Mouse (Mus musculus): ENCODE measurements around the gene Chchd10.
A peak's percentile ranks its signal among the peaks of the same experiment; 100 is the strongest.
"Not testable (repeated sequence)": the region's sequence is repeated elsewhere in the genome, so short reads cannot be mapped to it uniquely, and the experiment has no call there.

Chchd10 gene

DNA sequence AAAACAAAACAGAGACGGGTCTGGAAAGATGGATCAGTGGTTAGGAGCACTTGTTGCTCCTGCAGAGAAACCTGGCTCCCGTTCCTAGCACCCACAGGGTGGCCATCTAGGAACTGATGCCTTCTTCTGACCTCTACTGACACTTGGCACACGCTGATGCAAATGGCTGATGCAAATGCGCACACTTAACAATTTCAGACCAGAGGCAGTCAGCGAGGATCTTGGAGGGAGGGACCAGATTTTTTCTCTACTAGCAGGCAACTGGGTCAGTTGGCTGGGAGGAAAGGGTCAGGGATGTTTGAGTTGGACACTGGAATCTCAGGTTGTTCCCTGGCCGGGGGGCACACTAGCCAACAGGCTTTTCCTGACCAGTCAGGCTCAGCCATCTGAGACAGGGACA, at the start of gene Chchd10:
Chchd10 (plus strand) TSS at position 240 of the 400 bp plus-strand sequence.
- no peak for DNase-seq

DNA sequence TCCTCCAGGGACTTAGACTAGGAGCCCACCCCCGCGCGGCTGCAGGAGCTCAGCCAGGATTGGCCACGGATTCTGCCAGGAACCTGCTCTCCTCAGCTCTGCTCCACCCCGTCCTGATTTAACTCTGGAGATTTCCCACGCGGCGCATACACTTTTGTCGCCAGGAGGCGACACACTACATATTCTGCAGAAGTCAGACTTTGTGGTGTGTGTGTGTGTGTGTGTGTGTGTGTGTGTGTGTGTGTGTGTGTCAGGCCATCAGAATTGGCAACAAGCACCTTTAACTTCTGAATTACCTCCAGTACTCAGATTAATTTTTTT, 49.7 kb upstream of the Chchd10 start:
- peak; percentile 62 to 69 for DNase-seq

DNA sequence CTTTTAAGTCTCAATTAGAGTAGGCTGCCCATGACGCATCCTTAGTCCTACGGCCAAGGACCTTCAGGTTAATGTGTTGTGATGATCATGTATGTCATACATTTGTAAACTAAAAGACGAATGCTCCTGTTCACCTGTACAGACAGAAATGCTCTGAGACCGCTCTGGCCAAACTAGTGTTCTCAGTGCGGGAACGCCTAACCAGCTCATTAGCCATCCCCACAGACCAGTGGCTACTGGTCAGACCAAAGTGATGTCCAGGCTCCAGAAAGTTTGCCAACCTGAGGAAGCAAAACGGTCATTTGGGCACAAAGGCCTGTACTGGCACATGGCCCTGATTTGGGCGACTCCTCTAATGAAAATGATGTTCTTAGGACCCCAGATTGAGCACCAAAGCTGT, 48.2 kb upstream of the Chchd10 start:
- DNase-seq: no peak

DNA sequence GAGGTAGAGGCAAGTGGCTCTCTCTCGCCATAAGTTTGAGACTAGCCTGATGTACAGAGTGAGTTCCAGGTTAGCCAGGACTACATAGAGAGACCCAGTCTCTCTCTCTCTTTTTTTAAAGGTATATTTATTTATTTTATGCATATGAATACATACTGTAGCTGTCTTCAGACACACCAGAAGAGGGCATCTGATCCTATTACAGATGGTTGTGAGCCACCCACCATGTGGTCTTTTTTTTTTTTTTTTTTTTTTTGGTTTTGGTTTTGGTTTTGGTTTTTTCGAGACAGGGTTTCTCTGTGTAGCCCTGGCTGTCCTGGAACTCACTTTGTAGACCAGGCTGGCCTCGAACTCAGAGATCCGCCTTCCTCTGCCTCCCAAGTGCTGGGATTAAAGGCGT, 45.4 kb upstream of the Chchd10 start:
- DNase-seq: not testable (repeated sequence)

DNA sequence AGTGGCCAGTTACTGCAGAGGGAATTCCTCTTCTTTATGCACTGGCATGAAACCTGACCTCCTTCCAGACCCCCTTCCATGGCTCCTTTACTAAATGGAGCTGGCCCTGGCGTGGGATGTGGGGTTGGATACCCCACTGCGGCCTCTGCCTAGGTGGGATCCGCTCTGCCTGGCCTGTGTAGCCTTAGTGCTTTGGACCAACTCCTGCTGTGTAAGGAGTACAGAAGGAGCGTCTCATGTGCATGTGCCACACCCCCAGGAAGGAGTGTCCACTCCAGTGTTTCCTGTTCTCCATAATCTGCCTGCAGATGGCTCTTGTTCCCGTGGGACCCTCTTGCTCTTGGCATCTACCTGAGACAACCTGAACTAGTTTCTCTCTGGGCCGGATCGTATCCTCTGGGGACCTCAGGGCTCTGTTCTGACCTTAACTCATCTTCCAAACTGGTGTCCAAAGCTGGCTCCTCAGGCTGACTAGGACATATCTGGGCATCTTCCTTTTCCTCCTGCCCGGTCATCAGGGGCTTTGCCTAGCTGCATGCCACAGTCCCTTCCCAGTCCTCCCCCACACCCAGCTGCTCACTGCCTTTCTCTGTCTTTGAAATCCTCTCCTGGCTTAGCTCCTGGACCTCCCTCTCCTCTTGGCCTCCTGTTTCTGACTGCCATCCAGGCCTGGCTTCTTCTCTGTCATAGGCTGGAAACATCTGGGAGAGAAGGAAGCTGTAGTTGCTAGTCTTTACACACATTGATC, 43.4 kb upstream of the Chchd10 start:
- DNase-seq: no peak

DNA sequence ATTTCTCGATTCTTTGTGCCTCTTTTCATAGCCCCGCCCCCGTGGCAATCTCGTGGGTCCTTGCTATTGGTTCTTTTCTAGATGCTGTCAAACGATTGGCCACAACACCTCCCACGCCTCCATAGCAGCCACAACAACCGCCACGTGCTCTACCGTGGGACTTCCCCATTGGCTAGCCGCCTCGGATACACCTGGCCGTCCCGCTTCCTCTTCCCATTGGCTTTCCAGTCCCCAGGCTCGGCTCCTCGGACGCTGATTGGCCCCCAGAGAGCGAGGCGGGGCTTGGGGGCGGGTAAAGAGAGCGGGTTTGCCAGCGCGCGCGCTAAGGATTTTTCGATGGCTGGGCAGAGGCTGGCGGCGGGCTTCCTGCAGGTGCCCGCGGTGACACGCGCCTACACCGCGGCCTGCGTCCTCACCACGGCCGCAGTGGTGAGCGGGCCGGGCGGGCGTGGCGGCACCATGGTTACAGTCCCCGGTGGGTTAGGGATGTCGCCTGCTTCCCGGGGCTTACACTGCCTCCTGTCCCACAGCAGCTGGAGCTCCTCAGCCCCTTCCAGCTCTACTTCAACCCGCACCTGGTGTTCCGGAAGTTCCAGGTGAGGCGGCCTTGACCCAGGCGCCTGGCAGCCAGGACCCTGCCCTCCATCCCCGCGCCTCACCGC, 39.7 kb upstream of the Chchd10 start, which contains the start of gene Derl3:
Derl3 (plus strand) TSS at position 325 of the 662 bp plus-strand sequence.
- peak; percentile 94 to 95 for DNase-seq

DNA sequence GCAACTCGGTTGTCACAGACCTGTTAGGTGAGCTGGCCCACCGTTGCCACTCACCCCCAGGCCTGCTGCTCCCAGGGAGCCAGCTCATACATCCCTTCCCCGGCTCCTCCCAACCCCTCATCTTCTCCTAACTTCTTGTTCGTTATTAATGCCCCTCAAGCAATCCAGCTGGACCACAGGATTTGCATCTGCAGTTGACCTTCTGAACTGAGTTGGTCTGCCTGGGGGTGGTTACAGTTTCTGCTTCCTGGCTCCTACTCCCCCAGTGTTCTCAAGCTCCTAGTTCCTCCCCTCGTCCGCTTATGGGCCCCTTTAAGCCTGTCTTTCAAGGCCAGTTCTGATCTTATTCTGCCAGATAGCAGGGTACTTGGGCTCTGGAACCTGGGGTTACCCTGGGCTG, 38.3 kb upstream of the Chchd10 start:
- no peak for DNase-seq

DNA sequence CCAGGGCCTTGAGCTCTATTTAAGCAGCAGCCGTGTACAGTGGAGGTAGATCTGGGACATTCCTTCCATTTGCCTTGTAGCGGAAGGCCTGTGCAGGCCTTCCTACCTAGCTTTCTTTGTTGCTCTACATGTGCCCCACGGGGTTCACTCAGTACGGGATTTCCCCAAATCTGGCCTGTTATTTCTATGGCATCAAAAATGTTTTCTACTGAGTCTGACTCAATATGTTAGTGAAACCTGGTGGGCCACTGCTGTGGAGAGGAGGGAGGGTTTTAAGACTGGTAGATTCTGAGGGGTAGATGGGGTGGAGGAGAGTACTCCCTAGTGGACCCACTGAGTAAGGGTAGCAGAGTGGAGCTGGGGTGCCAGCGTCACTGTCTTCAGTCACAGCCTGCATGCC, 37.2 kb upstream of the Chchd10 start:
- DNase-seq: no peak

DNA sequence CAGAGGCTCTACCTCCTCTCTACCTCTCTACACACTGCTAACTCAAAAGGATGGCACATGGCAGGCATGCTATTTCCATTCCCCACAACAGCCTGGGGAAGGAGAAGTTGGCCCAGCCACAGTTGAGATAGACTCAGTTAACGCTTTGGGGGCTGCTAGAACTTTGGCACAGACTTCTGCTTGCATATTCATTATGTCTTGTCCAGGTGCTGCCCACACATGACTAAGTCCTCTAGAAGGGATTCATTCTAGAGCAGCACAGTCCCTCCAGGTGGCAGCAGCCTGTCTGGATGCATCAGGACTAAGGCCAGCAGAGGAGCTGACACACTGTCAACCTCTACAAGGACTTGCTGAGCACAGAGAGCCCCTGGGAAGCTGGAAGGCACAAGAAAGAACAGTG, 36.7 kb upstream of the Chchd10 start:
- no peak for DNase-seq

DNA sequence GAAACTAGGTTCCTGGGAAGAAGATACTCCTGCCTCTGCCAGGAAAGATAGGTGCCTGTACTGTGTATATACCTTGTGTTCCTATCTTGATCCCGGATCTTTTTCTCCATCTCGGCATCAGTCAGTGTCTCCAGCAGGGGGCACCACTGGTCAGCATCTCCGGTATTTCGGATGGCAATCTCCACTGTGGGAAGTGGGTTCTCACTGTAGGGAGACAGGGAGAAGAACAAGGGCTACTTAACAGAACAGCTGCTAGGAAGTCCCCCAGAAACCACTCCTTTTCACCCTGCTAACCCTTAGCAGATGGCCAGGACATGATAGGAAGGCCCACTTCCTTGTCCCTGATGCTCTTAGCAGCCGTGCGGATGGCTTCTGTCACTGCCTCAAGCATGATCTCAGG, 35.6 kb upstream of the Chchd10 start:
- peak; percentile 30 to 66 for DNase-seq

DNA sequence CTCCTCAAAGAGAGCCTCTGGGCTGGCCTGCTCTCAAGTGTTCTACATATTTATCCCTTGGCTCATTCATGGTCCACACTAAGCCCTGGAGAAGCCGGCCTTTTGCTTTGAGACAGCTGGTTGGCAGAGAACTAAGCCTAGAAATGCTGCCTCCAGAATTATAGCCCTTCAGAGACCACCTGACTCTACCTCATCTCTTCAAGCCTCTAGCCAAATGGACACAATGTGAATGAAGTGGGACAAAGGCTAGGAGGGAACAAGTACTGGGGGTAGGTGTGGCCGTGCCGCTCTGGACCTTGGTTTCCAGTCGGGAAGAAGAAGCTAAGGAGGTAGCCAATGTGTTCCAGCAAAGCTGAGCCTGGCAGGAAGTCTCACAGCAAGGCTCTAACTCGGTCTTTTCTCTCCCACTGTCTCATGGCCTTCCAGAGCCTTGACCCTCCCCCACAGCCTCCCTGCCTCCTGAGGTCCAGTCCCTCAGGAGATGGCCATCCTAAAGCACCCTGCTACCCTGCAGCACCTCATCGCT, 34.8 kb upstream of the Chchd10 start:
- no peak for DNase-seq

DNA sequence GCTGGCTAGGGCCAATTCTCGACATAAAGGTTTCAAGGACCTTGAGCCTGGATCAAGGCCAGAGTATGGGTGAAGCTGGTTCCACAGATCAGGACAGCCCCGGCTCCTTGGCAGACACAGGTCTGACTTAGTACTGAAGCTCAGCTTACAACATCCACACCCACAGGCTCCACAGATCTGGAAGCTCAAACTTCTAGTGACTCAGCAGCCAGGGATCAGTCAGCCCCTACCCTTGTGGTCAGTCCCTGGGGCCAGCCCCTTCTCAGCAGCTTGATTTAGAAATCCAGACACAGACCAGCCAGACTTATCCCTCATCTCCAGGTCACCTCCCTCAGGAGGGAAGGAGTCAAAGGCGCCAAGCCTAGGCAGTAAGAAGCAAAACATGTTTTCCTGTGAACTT, 34.1 kb upstream of the Chchd10 start:
- no peak for DNase-seq

DNA sequence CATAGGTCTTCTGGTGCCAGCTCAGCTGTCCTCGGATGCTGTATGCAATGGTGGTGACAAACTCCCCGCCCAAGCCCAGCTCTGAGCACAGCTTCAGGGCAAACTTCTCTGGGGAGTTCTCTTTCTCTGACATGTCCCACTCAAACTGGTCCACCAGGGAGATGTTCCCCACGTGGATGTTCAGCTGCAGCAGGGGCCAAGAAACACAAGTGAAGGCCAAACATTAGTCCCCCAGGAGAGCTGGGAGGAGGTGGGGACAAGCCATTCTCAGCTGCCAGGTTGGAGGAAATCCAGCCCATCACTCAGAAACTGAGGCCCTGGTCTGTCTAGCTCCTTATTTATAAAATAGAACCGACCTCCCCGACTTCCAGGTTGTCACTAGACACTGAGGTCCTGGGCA, 28.5 kb upstream of the Chchd10 start:
- DNase-seq: no peak

DNA sequence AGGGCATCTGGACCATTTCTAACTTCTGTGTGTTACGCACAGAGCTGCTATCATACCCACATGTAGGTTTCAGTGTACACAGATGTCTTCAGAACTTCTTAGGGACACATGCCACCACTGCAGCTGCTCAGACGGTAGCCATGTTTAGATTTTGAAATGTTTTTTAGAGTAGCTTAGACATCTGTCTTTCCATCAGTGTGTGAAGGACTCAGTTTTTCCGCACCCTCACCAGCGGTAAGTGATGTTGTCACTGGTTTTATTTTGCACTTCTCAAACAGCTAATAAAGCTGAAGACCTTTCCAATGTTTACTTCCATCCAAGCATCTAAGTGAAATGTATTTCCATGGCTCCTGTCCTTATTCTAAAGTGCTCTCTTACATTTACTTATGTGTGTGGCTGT, 26.0 kb upstream of the Chchd10 start:
- no peak for DNase-seq

DNA sequence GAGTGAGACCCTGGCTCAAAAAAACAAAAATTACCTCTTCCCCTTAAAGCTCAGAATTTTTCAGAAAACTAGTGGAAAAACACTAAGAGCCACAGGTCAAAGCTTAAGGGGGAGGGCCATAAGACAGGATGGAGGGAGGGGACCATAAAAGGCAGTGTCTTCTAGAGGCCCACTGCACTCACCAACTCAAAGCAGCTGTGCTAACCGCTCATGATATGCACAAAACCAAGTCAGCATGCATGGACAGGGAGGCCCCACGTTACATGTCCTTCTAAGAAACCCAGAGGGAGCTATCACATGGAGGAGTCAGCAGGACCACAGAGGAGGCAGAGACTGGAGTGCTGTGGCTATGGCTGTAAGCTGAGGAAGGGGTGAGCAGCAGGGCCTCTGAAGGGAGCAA, 22.2 kb upstream of the Chchd10 start:
- no peak for DNase-seq

DNA sequence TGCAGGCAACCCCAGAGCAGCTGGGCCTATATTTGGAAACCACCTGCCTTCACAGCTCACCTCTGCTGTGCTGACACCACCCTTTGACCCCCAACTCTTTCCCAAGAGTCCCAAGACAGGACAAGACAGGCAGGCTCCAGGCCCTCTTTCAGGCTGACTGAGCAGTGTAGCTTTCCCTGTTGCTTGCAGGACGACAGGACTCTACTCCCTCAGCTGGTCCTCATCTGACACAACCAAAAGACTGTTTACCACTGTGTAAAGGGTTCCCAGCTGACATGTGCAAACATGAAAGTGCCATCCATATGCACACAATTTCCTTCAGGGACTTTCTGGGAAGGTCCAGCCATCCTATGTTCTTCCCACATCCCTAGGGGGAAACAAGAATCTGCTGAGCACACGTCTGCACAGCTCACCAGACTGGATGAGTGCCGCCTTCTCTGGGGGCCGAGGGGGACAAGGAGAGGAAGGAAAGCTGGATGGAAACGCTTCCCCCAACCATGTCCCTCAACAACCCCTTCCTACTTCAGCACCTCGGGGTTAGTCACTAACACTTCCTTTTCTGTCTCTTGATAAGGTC, 19.8 kb upstream of the Chchd10 start:
- no peak for DNase-seq

DNA sequence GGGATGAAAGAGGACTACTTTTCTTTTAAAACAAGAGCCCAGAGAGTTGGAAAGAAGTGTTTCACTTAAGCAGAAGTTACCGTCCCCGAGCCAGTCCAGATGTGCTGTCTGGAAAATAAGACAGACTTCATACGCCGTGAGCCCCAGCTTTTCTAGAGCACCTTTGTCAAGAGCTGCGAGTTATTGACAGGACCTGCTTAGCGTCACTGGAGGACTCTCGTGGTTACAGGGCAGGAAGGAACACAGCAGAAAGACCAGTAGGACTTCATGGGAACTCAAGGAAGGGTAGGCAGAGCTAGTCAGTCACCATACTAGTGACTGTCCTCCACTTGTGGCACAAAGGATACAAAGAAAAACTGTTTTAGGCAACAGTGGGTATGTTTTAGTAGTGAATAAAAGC, 17.4 kb upstream of the Chchd10 start:
- no peak for DNase-seq

DNA sequence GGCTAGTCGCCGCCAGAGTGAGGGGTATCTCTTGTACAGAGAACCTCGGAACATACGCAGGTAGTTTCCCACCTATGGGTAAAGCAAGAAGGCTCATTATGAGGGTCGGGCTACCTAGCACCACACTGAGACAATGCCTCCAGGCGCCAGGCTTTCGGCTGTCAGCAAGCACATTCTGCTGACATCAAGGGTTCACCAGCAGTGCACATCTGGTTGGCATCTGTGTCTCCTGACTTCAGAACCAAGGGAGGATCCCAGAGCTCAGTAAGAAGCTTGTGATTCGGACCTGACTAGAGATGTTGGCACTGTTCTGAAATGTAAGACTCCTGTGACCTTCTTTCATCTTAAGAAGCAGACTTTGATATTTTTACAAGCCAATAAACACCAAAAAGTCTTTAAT, 16.1 kb upstream of the Chchd10 start:
- no peak for DNase-seq

DNA sequence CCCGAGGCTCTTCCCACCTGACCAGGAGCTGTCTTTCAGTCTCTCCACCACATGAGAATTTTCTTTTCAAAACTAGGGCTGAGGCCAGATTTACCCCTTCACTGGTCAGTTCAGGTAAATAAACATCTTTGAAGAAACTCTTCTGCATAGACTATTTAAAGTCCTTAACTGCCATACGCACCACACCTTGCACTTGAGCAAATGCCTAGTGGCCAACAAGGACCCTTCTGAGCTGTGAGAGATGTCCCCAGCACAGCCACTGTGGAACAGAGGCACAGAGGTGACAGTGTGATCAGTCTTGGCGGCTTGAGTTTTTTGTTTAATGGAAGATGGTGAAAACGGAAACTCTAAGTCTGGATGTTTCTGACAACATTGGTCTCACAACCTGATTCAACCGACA, 13.9 kb upstream of the Chchd10 start:
- no peak for DNase-seq

DNA sequence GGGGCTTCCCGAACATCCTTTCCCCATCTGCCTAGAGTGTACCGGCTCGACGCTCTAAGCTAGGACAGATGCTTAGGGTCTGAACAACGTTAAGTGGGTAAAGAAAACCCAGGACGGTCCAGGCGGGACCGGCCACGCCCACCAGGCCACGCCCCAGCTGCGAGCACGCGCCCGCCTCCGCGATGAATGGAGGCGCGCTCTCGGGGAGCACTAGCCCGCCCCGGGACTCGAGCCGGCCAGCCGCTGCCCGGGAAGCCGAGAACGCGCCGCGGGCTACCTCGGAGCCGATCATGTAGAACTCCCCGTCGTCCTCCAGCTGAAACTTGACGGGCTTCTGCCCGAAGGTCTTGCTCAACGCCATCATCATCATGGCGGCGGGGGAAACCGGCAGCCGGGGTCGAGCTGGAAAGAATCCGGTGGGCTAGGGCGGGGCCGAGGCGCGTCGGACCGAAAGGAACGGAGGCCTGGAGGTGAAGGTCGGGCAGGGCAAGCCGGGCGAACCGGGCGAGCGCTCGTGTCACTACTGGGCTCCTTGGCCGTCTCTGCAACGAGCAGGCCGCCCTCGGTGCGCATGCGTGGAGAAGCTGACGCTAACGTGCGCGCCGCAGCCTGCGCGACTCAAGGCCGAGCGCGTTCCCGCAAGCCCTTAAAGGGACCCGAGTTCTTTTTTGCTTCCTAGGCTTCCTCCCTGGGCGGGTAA, 11.8 kb upstream of the Chchd10 start, which contains the start of gene Smarcb1:
Smarcb1 (minus strand) TSS at position 592 of the 700 bp plus-strand sequence.
- DNase-seq: peak; percentile 87 to 94

DNA sequence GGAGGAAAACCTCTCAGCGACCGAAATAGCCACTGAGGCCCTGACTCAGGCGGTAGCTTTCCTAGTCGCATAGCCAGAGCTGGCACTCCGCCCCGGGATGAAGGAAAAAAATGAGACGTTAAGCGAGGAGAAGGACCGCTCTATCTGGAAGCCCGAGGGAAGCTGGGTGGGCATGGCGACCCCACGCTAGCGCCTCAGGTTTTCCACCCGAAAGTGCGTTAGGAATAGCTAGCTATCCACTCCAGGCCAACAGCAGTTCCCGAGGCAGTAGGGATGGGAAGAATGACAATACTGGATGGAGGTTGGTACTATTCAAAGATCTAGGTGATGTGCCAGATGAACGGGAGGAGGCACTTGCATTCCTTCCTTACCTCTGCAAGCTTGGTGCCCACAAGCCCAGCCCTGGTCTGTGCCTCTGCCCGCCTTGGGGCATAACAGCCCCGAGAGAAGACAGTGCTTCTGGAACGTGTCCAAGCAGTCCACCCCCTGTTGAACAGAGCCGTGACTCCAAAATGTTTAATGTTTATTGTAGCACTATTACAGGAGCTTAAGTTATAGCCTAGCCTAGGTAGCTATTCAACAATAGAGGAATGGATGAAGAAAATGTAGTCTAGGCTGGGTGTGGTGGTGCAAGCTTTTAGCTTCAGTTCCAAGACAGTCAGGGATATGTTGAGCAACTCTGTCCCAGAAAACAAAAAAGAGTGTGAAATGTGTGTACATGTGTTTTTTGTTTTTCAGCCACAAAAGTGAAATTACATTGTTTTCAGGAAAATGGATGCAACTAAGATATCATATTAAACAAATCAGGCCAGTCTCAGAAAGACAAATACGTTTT, 11.0 kb upstream of the Chchd10 start:
- DNase-seq: no peak

DNA sequence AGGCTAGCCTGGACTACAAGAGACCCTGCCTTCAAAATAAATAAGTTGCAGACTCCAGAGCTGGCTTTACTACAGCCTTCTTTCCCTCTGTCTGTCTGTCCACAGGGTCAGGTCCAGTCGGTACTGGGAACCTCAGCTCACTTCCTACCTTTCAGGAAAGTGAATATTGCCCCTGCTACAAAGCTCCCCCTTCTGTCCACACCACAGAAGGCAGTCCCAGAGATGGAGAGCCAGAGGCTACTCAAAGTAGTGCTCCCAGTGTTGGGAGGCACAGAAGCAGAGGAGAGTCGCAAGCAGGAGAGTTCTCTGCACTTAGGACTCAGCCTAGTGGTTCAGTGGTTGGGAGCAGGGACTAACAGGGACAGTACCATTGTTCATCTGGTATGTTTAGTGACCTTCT, 8.6 kb upstream of the Chchd10 start:
- no peak for DNase-seq
